Mouse (Mus musculus) liver, embryonic 11.5 days (tissue): ENCODE data around the gene Pex5l. TPM values are rescaled to one million over a fixed set of nuclear protein-coding genes. Genes with fewer than 3 reads are reported as not detected.

Source experiments
- ATAC-seq: fragments of 200-750 bp; cut with Nextera tagmentation; replicated peaks from 2 replicates; pipeline ENCODE4 v1.8.0; 2017; ENCODE audit warnings: moderate number of reproducible peaks, mild to moderate bottlenecking, moderate TSS enrichment, moderate library complexity; ENCODE audit not compliant: low FRiP score
- DNase-seq: peaks from one replicate; pipeline ENCODE4 v3.0.0-alpha.2; 2017; ENCODE audit warnings: low spot score
- H3K27ac ChIP-seq: fragments of 300-500 bp; sonication (generic); 2 replicates; pipeline ENCODE4 v1.5.1; 2014; ENCODE audit warnings: mild to moderate bottlenecking, low read depth, low read length, control low read depth
- H3K27me3 ChIP-seq: fragments of 300-500 bp; sonication (generic); replicated peaks from 2 replicates; pipeline ENCODE4 v1.6.1; 2014; ENCODE audit warnings: low read length, mixed read lengths; ENCODE audit not compliant: control insufficient read depth, insufficient read depth
- H3K36me3 ChIP-seq: fragments of 300-500 bp; sonication (generic); 2 replicates; pipeline ENCODE4 v1.6.1; 2014; ENCODE audit warnings: mild to moderate bottlenecking, low read length, moderate library complexity, mixed read lengths; ENCODE audit not compliant: control insufficient read depth, insufficient read depth
- H3K4me1 ChIP-seq: fragments of 300-500 bp; sonication (generic); replicated peaks from 2 replicates; pipeline ENCODE4 v1.6.1; 2014; ENCODE audit warnings: low read length, mixed read lengths; ENCODE audit not compliant: control insufficient read depth, insufficient read depth
- H3K4me2 ChIP-seq: fragments of 300-500 bp; sonication (generic); 2 replicates; pipeline ENCODE4 v1.6.1; 2014; ENCODE audit warnings: mild to moderate bottlenecking, control low read depth, moderate library complexity
- H3K4me3 ChIP-seq: fragments of 300-500 bp; sonication (generic); 2 replicates; pipeline ENCODE4 v1.5.1; 2014; ENCODE audit warnings: low read depth, low read length, control low read depth
- H3K9ac ChIP-seq: fragments of 300-500 bp; sonication (generic); 2 replicates; pipeline ENCODE4 v1.6.1; 2014; ENCODE audit warnings: low read depth, low read length, control low read depth
- H3K9me3 ChIP-seq: fragments of 300-500 bp; sonication (generic); 2 replicates; pipeline ENCODE4 v1.6.1; 2016; ENCODE audit warnings: low read length, inconsistent platforms, mixed read lengths; ENCODE audit not compliant: control insufficient read depth
- WGBS: fragments of 180-500 bp; shearing (Covaris S2); extraction: QIAGEN DNeasy Blood & Tissue Kit; methylation state at CpG from one replicate; pipeline ENCODE4 v1.1.7; 2014; 5-methylcytosine and 5-hydroxymethylcytosine counted together
- polyA plus RNA-seq: library from polyadenylated mRNA; unstranded; fragments of >200 nt; fragmentation: Nextera tagmentation; extraction: Ambion mirVana; gene quantifications from 2 replicates; pipeline ENCODE4 v1.2.1, GENCODE M21; 2014

Pex5l gene
- polyA plus RNA-seq, 1 experiment from 2014 or later = 0.15 TPM

- no peak overlapping the region for H3K4me2 ChIP-seq
- no peak overlapping the region for H3K27ac ChIP-seq
- H3K9me3 ChIP-seq = no peaks in the 10 kb centered on the region
- no peaks in the 10 kb centered on the region for H3K4me1 ChIP-seq
- ATAC-seq (no peak), DNase-seq (no peak)
- no peaks in the 10 kb centered on the region for H3K36me3 ChIP-seq
- no peaks in the 10 kb centered on the region for H3K27me3 ChIP-seq
- 62% methylated on average over 5 of the region's 5 CpGs for WGBS
- no peak overlapping the region for H3K4me3 ChIP-seq
- no peak overlapping the region for H3K9ac ChIP-seq
Observed at GRCm38 (mm10) chr3:33048304-33048703, 94.7 kb downstream of the Pex5l start.

- DNase-seq = no peak
- Histone ChIP-seq H3K4me1 (no peaks in the 10 kb centered on the region), H3K4me2 (no peak overlapping the region), H3K4me3 (no peak overlapping the region), H3K9me3 (no peaks in the 10 kb centered on the region), H3K27me3 (no peaks in the 10 kb centered on the region), H3K36me3 (no peaks in the 10 kb centered on the region), H3K27ac (no peak overlapping the region), H3K9ac (no peak overlapping the region)
- 75% methylated on average over 6 of the region's 6 CpGs for WGBS
- ATAC-seq = no peak
Observed at GRCm38 (mm10) chr3:33044799-33045106, 98.3 kb downstream of the Pex5l start.

GRCm38 (mm10) chr3:33043896-33044798 is 98.9 kb downstream of the Pex5l start:
- Histone ChIP-seq H3K27me3 (no peaks in the 10 kb centered on the region), H3K4me2 (no peak overlapping the region), H3K27ac (no peak overlapping the region), H3K9ac (no peak overlapping the region), H3K4me3 (no peak overlapping the region), H3K9me3 (no peaks in the 10 kb centered on the region), H3K4me1 (no peaks in the 10 kb centered on the region), H3K36me3 (no peaks in the 10 kb centered on the region)
- WGBS = 67% methylated on average over 10 of the region's 10 CpGs
- ATAC-seq (no peak), DNase-seq (no peak)

GRCm38 (mm10) chr3:33024566-33024965 is 118.5 kb downstream of the Pex5l start:
- no peak overlapping the region for H3K4me2 ChIP-seq
- no peak overlapping the region for H3K9ac ChIP-seq
- H3K9me3 ChIP-seq = no peaks in the 10 kb centered on the region
- DNase-seq = no peak
- no peaks in the 10 kb centered on the region for H3K4me1 ChIP-seq
- no peak for ATAC-seq
- no peaks in the 10 kb centered on the region for H3K27me3 ChIP-seq
- whole genome bisulfite sequencing = 48% methylated on average over 5 of the region's 5 CpGs
- H3K27ac ChIP-seq = no peak overlapping the region
- H3K4me3 ChIP-seq = no peak overlapping the region
- H3K36me3 ChIP-seq = no peaks in the 10 kb centered on the region

GRCm38 (mm10) chr3:33003901-33004300 is 139.1 kb downstream of the Pex5l start:
- ATAC-seq (no peak), DNase-seq (no peak)
- Histone ChIP-seq H3K27me3 (no peaks in the 10 kb centered on the region), H3K4me2 (no peak overlapping the region), H3K27ac (no peak overlapping the region), H3K9me3 (no peaks in the 10 kb centered on the region), H3K36me3 (no peaks in the 10 kb centered on the region), H3K9ac (no peak overlapping the region), H3K4me3 (no peak overlapping the region), H3K4me1 (no peaks in the 10 kb centered on the region)
- WGBS = 72% methylated on average over 4 of the region's 4 CpGs

- ATAC-seq = no peak
- Histone ChIP-seq H3K4me2 (no peak overlapping the region), H3K9ac (no peak overlapping the region), H3K27me3 (no peaks in the 10 kb centered on the region), H3K9me3 (no peaks in the 10 kb centered on the region), H3K36me3 (no peaks in the 10 kb centered on the region), H3K27ac (no peak overlapping the region), H3K4me1 (no peaks in the 10 kb centered on the region), H3K4me3 (no peak overlapping the region)
- no peak for DNase-seq
- 70% methylated on average over 3 of the region's 3 CpGs for WGBS
Observed at GRCm38 (mm10) chr3:33001769-33002168, 141.3 kb downstream of the Pex5l start.

- DNase-seq (no peak), ATAC-seq (no peak)
- Histone ChIP-seq H3K4me2 (no peak overlapping the region), H3K4me1 (no peaks in the 10 kb centered on the region), H3K27me3 (no peaks in the 10 kb centered on the region), H3K27ac (no peak overlapping the region), H3K9ac (no peak overlapping the region), H3K9me3 (no peaks in the 10 kb centered on the region), H3K4me3 (no peak overlapping the region), H3K36me3 (no peaks in the 10 kb centered on the region)
- 89% methylated on average over 8 of the region's 8 CpGs for WGBS
Observed at GRCm38 (mm10) chr3:33000383-33001015, 142.5 kb downstream of the Pex5l start.

GRCm38 (mm10) chr3:32991713-32992575 is 151.1 kb downstream of the Pex5l start:
- H3K9me3 ChIP-seq = no peaks in the 10 kb centered on the region
- ATAC-seq = no peak
- no peak overlapping the region for H3K27ac ChIP-seq
- H3K36me3 ChIP-seq = no peaks in the 10 kb centered on the region
- no peak overlapping the region for H3K9ac ChIP-seq
- no peak for DNase-seq
- H3K4me1 ChIP-seq = no peaks in the 10 kb centered on the region
- H3K4me2 ChIP-seq = no peak overlapping the region
- WGBS = 71% methylated on average over 12 of the region's 12 CpGs
- H3K27me3 ChIP-seq = no peaks in the 10 kb centered on the region
- no peak overlapping the region for H3K4me3 ChIP-seq
